Comparison of ENCODE assay signal across 16 mouse cellular contexts in genomic region chr7:136581896-136582295, GRCm38 (mm10).
DNase-seq lines count a peak whose midpoint lies in the region; ATAC-seq lines count a peak whose summit lies in the region.
"Had no signal": no experiment of that assay in that cellular context is flagged by ENCODE, and none has a peak within 500 bp of the region (broad histone marks: within the 10 kb centered on the region; RNA-seq: fewer than 3 reads in every experiment).

No protein-coding gene starts in this region.

- no peak for ATAC-seq in liver, embryonic 11.5 days (replicated peaks; ENCODE audit: low FRiP score)

- DNase-seq in heart, adult 11 months: peak; percentile 82
- no peak for DNase-seq in heart, postnatal 14 days
- peak; percentile 11 for DNase-seq in liver
- no peak for DNase-seq in liver, embryonic 11.5 days (ENCODE audit: low spot score)
- DNase-seq in embryo, embryonic 11 days: peak; percentile 49
- DNase-seq in mesoderm, embryonic 11.5 days (ENCODE audit: low read depth, low spot score): peak; percentile 66
- DNase-seq in thymus, postnatal 25 days: no peak
- no peak for DNase-seq in retina, postnatal 1 day
- DNase-seq: adrenal gland, postnatal 36 days; B cell, adult 2 months; layer of hippocampus, adult 9-11 months; lung, adult 18-20 months; thymus, postnatal 36 days had no signal

- no peak overlapping the region for H3K9ac ChIP-seq in liver, embryonic 11.5 days (ENCODE audit: low read depth, low read length)
- H3K9ac ChIP-seq: midbrain, embryonic 12.5 days; stomach, embryonic 15.5 days had no signal

- no peaks in the 10 kb centered on the region for H3K9me3 ChIP-seq in liver, embryonic 11.5 days (ENCODE audit: control insufficient read depth, low read length)
- H3K9me3 ChIP-seq: heart, embryonic 10.5 days; midbrain, embryonic 12.5 days; stomach, embryonic 15.5 days had no signal

- no peaks in the 10 kb centered on the region for H3K4me1 ChIP-seq in liver, embryonic 11.5 days (replicated peaks; ENCODE audit: control insufficient read depth, insufficient read depth, low read length)
- H3K4me1 ChIP-seq: heart, embryonic 10.5 days; stomach, embryonic 15.5 days had no signal

- H3K4me2 ChIP-seq in liver, embryonic 11.5 days: no peak overlapping the region
- H3K4me2 ChIP-seq: midbrain, embryonic 12.5 days; stomach, embryonic 15.5 days had no signal

- intact Hi-C loops in heart, postnatal 14 days (cut with DNase I): no loop called here

- H3K36me3 ChIP-seq in liver, embryonic 11.5 days (ENCODE audit: control insufficient read depth, insufficient read depth, low read length): no peaks in the 10 kb centered on the region
- H3K36me3 ChIP-seq: heart, embryonic 10.5 days; midbrain, embryonic 12.5 days; stomach, embryonic 15.5 days had no signal

- no peak overlapping the region for H3K27ac ChIP-seq in liver, embryonic 11.5 days (ENCODE audit: low read depth, low read length)
- H3K27ac ChIP-seq: heart, embryonic 10.5 days; midbrain, embryonic 12.5 days; stomach, embryonic 15.5 days had no signal

- peaks cover 6% of the 10 kb centered on the region; the same call in 1 of the 2 replicates for H3K27me3 ChIP-seq in liver, embryonic 11.5 days (replicated peaks; ENCODE audit: control insufficient read depth, insufficient read depth, low read length)

- 54% methylated on average over 12 of the region's 12 CpGs for WGBS in liver, embryonic 11.5 days

- no peak overlapping the region for H3K4me3 ChIP-seq in liver, embryonic 11.5 days (ENCODE audit: low read depth, low read length)
- H3K4me3 ChIP-seq: heart, embryonic 10.5 days; midbrain, embryonic 12.5 days; stomach, embryonic 15.5 days had no signal

Comparison
In these comparisons a context has a peak if more than half of its experiments do, and no peak if none do; other contexts are left out.
1. DNase-seq: peak in heart, adult 11 months (single experiment), liver (single experiment), embryo, embryonic 11 days (single experiment) and mesoderm, embryonic 11.5 days (single experiment); none in heart, postnatal 14 days (0 of 2), liver, embryonic 11.5 days (single experiment), thymus, postnatal 25 days (single experiment) and retina, postnatal 1 day (single experiment).